Mouse (Mus musculus): ENCODE data around the gene Taok1. TPM values are rescaled to one million over a fixed set of nuclear protein-coding genes. Genes with fewer than 3 reads are reported as not detected.

Taok1 gene
- polyA plus RNA-seq, 1 experiment, result 5.8 TPM

DNA sequence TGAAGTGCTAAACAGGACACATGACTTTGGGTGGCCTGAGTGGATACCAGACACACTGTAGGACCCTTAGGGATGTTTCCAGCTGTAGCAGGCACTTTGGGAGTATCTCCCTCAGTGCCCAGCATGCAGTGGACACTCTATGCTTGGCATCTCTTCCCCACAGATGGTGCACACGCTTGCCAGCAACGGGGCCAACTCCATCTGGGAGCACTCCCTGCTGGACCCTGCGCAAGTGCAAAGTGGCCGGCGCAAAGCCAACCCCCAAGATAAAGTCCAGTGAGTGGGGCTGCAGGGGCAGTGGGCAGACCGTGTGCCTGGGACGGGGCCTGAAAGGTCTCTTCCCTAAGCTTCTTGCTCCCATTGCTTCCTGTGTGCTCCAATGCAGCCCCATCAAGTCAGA, 108.3 kb downstream of the Taok1 start:
- Histone ChIP-seq H3K27ac (ENCODE audit: control insufficient read depth, insufficient read depth, low read depth, low read length) (no peak overlapping the region), H3K4me1 (ENCODE audit: control insufficient read depth, insufficient read depth, low read length) (peaks cover 29% of the 10 kb centered on the region), H3K4me3 (ENCODE audit: control insufficient read depth, low read depth, low read length) (no peak overlapping the region), H3K27me3 (ENCODE audit: control insufficient read depth, insufficient read depth, low read length) (no peaks in the 10 kb centered on the region), H3K36me3 (ENCODE audit: control insufficient read depth, insufficient read depth, low read length) (no peaks in the 10 kb centered on the region; the same call in none of the 2 replicates)
- TF ChIP-seq CTCF (IDR thresholded peaks at IDR 0.05; ENCODE audit: control insufficient read depth, insufficient read depth, insufficient replicate concordance, low read depth, low read length) (no peak), POLR2A (IDR thresholded peaks at IDR 0.05; ENCODE audit: control insufficient read depth, low read depth, low read length) (no peak)

GRCm38 (mm10) chr11:77498261-77499139, 109.1 kb downstream of the Taok1 start:
- H3K4me1 ChIP-seq (ENCODE audit: control insufficient read depth, insufficient read depth, low read length), result peaks cover 33% of the 10 kb centered on the region
- 0 out of 2 replicates have a peak, but pooled peaks have one; percentile 7 for TF ChIP-seq POLR2A (IDR thresholded peaks at IDR 0.05; ENCODE audit: control insufficient read depth, low read depth, low read length)
- no peak for TF ChIP-seq CTCF (IDR thresholded peaks at IDR 0.05; ENCODE audit: control insufficient read depth, insufficient read depth, insufficient replicate concordance, low read depth, low read length)

DNA sequence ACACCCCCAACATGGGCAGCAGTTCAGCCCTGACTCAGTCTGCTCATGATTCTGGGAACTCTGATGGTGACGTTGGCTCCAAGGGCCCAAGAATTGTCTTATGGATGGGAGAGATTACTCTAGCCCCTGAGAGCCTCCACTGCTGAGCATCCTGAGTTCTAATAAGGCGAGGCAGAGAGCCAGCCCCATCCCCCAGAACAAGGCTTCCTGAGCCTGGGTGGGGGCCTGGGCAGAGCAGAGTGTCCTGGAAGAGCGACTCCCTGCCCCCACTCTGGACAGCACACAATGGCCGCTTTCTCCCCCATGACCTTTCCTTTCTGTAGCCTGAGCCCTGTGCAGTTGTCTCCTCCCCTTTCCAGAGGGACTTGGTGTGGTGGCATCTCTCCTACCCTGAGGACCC, 109.8 kb downstream of the Taok1 start:
- Histone ChIP-seq H3K27ac (ENCODE audit: control insufficient read depth, insufficient read depth, low read depth, low read length) (peak overlapping the region; percentile 50), H3K27me3 (ENCODE audit: control insufficient read depth, insufficient read depth, low read length) (no peaks in the 10 kb centered on the region), H3K4me1 (ENCODE audit: control insufficient read depth, insufficient read depth, low read length) (peaks cover 34% of the 10 kb centered on the region), H3K4me3 (ENCODE audit: control insufficient read depth, low read depth, low read length) (no peak overlapping the region), H3K36me3 (ENCODE audit: control insufficient read depth, insufficient read depth, low read length) (peaks cover 1% of the 10 kb centered on the region)
- TF ChIP-seq POLR2A (IDR thresholded peaks at IDR 0.05; ENCODE audit: control insufficient read depth, low read depth, low read length) (no peak; the same call in 1 of the 2 replicates), CTCF (IDR thresholded peaks at IDR 0.05; ENCODE audit: control insufficient read depth, insufficient read depth, insufficient replicate concordance, low read depth, low read length) (no peak)

More at GRCm38 (mm10) chr11:77498261-77499139, 109.1 kb downstream of the Taok1 start:
- Histone ChIP-seq H3K27me3 (ENCODE audit: control insufficient read depth, insufficient read depth, low read length) (no peaks in the 10 kb centered on the region), H3K36me3 (ENCODE audit: control insufficient read depth, insufficient read depth, low read length) (peaks cover 1% of the 10 kb centered on the region), H3K27ac (ENCODE audit: control insufficient read depth, insufficient read depth, low read depth, low read length) (peak overlapping the region; percentile 50), H3K4me3 (ENCODE audit: control insufficient read depth, low read depth, low read length) (no peak overlapping the region; the same call in 1 of the 2 replicates)

- peak overlapping the region; percentile 71 for H3K27ac ChIP-seq (ENCODE audit: control insufficient read depth, insufficient read depth, low read depth, low read length)
- H3K27me3 ChIP-seq (ENCODE audit: control insufficient read depth, insufficient read depth, low read length), result no peaks in the 10 kb centered on the region
- H3K36me3 ChIP-seq (ENCODE audit: control insufficient read depth, insufficient read depth, low read length), result peaks cover 1% of the 10 kb centered on the region
- no peak overlapping the region for H3K4me3 ChIP-seq (ENCODE audit: control insufficient read depth, low read depth, low read length)
- H3K4me1 ChIP-seq (ENCODE audit: control insufficient read depth, insufficient read depth, low read length), result peaks cover 38% of the 10 kb centered on the region
- no peak for TF ChIP-seq POLR2A (IDR thresholded peaks at IDR 0.05; ENCODE audit: control insufficient read depth, low read depth, low read length)
- TF ChIP-seq CTCF (IDR thresholded peaks at IDR 0.05; ENCODE audit: control insufficient read depth, insufficient read depth, insufficient replicate concordance, low read depth, low read length), result no peak
Measured at GRCm38 (mm10) chr11:77497341-77497756, 110.3 kb downstream of the Taok1 start.

DNA sequence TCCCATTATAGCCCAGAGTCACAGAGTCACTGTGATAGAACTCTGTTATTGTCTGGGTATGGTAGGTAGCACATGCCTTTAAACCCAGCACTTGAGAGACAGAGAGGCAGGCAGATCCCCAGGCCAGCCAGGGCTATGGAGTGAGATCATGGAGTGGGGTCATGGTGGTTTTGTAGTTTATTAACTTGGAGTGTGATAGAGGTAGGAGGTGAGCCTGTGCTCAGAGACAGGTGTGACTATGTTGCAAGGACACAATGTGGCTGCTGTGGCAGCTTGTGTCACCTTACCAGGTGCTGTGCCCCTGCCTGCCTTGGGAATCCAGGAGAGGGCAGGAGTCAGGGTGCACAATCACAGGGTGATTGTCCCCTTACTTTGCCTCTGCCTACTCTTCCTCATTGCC, 112.1 kb downstream of the Taok1 start:
- no peak overlapping the region for H3K4me3 ChIP-seq (ENCODE audit: control insufficient read depth, low read depth, low read length)

DNA sequence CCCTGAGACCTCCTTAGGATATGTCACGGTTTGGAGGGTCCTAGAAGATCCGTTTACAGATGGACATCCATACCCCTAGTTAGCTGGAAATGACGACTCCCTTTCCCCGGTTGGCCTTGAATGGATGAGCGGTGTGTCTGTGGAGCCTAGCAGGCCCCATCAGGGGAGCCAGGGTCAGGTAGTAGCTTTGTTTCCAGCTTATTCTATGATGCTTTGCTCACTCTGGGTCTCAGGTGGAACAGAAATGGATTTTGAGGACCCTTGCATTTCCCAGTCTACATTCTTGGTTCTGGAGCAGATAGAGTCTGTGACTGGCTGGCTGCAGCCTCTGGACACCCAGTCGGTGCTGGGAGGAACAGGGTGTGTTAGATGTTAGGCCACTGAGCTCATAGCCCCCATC, 112.8 kb downstream of the Taok1 start:
- Histone ChIP-seq H3K27ac (ENCODE audit: control insufficient read depth, insufficient read depth, low read depth, low read length) (no peak overlapping the region), H3K4me1 (ENCODE audit: control insufficient read depth, insufficient read depth, low read length) (peaks cover 51% of the 10 kb centered on the region), H3K36me3 (ENCODE audit: control insufficient read depth, insufficient read depth, low read length) (peaks cover 1% of the 10 kb centered on the region), H3K4me3 (ENCODE audit: control insufficient read depth, low read depth, low read length) (peak overlapping the region; percentile 97; the same call in 1 of the 2 replicates), H3K27me3 (ENCODE audit: control insufficient read depth, insufficient read depth, low read length) (peaks cover 2% of the 10 kb centered on the region; the same call in 1 of the 2 replicates)
- TF ChIP-seq POLR2A (IDR thresholded peaks at IDR 0.05; ENCODE audit: control insufficient read depth, low read depth, low read length) (no peak), CTCF (IDR thresholded peaks at IDR 0.05; ENCODE audit: control insufficient read depth, insufficient read depth, insufficient replicate concordance, low read depth, low read length) (no peak)

More for the DNA sequence above, 112.1 kb downstream of the Taok1 start:
- Histone ChIP-seq H3K36me3 (ENCODE audit: control insufficient read depth, insufficient read depth, low read length) (peaks cover 1% of the 10 kb centered on the region), H3K4me1 (ENCODE audit: control insufficient read depth, insufficient read depth, low read length) (peaks cover 48% of the 10 kb centered on the region), H3K27me3 (ENCODE audit: control insufficient read depth, insufficient read depth, low read length) (no peaks in the 10 kb centered on the region), H3K27ac (ENCODE audit: control insufficient read depth, insufficient read depth, low read depth, low read length) (no peak overlapping the region)
- TF ChIP-seq POLR2A (IDR thresholded peaks at IDR 0.05; ENCODE audit: control insufficient read depth, low read depth, low read length) (no peak), CTCF (IDR thresholded peaks at IDR 0.05; ENCODE audit: control insufficient read depth, insufficient read depth, insufficient replicate concordance, low read depth, low read length) (no peak)

DNA sequence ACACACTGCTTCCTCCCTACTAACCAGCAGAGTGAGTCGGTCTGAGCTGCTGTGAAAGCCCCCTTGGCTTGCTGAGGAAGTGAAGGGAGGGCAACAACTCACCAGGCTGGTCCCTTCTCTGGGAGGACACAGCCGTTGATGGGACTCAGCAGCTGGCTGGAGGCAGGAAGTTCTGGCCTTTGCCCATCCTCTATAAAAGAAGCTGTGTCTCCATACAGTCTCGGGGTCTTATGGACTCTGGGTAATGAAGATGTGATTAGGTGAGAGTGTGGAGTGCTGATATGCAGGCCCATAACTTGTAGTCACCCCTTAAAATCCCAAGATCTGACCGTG, 113.3 kb downstream of the Taok1 start:
- TF ChIP-seq POLR2A (IDR thresholded peaks at IDR 0.05; ENCODE audit: control insufficient read depth, low read depth, low read length) (no peak), CTCF (IDR thresholded peaks at IDR 0.05; ENCODE audit: control insufficient read depth, insufficient read depth, insufficient replicate concordance, low read depth, low read length) (no peak)
- peak overlapping the region; percentile 87 for H3K27ac ChIP-seq (ENCODE audit: control insufficient read depth, insufficient read depth, low read depth, low read length)
- H3K4me1 ChIP-seq (ENCODE audit: control insufficient read depth, insufficient read depth, low read length), result peaks cover 52% of the 10 kb centered on the region

More for the DNA sequence above, 113.3 kb downstream of the Taok1 start:
- H3K4me3 ChIP-seq (ENCODE audit: control insufficient read depth, low read depth, low read length), result peak overlapping the region; percentile 97
- peaks cover 3% of the 10 kb centered on the region; the same call in 1 of the 2 replicates for H3K27me3 ChIP-seq (ENCODE audit: control insufficient read depth, insufficient read depth, low read length)
- peaks cover 1% of the 10 kb centered on the region for H3K36me3 ChIP-seq (ENCODE audit: control insufficient read depth, insufficient read depth, low read length)

Measured in testis, adult 2 months (tissue).